In genomic region chr2:153524727-153525126, GRCm38 (mm10) we compare ENCODE assay signal across 32 mouse cellular contexts. TPM values are rescaled to one million over a fixed set of nuclear protein-coding genes. Genes with fewer than 3 reads are reported as not detected.
DNase-seq lines count a peak whose midpoint lies in the region; ATAC-seq and TF ChIP-seq lines count a peak whose summit lies in the region.
"Had no signal": no experiment of that assay in that cellular context is flagged by ENCODE, and none has a peak within 500 bp of the region (broad histone marks: within the 10 kb centered on the region; RNA-seq: fewer than 3 reads in every experiment).

No protein-coding gene starts in this region.

- in situ Hi-C loops in CH12.LX (cut with MboI; ENCODE audit: low pct_ligation_motif_present, low pct_unique_long_range_greater_than_20kb, low sequenced_read_pairs), result no loop called here

- ATAC-seq in liver, embryonic 11.5 days (replicated peaks; ENCODE audit: low FRiP score), result no peak
- ATAC-seq in liver, postnatal 0 days, result no peak
- no peak for ATAC-seq in liver, embryonic 14.5 days (ENCODE audit: insufficient read depth)
- ATAC-seq: forebrain, embryonic 13.5 days; inflammation-experienced regulatory T-cells, adult 6 months; lung, postnatal 0 days had no signal

- no peaks in the 10 kb centered on the region for H3K27me3 ChIP-seq in liver, embryonic 11.5 days (replicated peaks; ENCODE audit: control insufficient read depth, insufficient read depth, low read length)
- H3K27me3 ChIP-seq in liver, postnatal 0 days (ENCODE audit: insufficient read depth, low read length), result peaks cover 6% of the 10 kb centered on the region; the same call in 1 of the 2 replicates
- H3K27me3 ChIP-seq in CH12.LX (replicated peaks), result no peaks in the 10 kb centered on the region
- H3K27me3 ChIP-seq in MEL (ENCODE audit: control insufficient read depth in 1 of 2, insufficient read depth in 2 of 2, low read length in 2 of 2), result no peaks in the 10 kb centered on the region
- H3K27me3 ChIP-seq in liver, embryonic 14.5 days (ENCODE audit: control insufficient read depth, insufficient read depth, low read length), result no peaks in the 10 kb centered on the region

- TF ChIP-seq EP300 in liver, postnatal 0 days (IDR thresholded peaks at IDR 0.05; ENCODE audit: low read depth), result no peak
- TF ChIP-seq EP300 in CH12.LX (IDR thresholded peaks at IDR 0.05; ENCODE audit: low read length), result no peak
- TF ChIP-seq EP300 in MEL (IDR thresholded peaks at IDR 0.05; ENCODE audit: low read depth in 1 of 2, low read length in 2 of 2), result no peak
- no peak for TF ChIP-seq EP300 in liver, embryonic 14.5 days (IDR thresholded peaks at IDR 0.05; ENCODE audit: low read depth)

- H3K79me2 ChIP-seq in CH12.LX (replicated peaks; ENCODE audit: control insufficient read depth, extremely low read depth, insufficient read depth, poor library complexity, severe bottlenecking) (no peaks in the 10 kb centered on the region), MEL (ENCODE audit: control insufficient read depth, insufficient read depth, low read length, poor library complexity) (peaks cover 12% of the 10 kb centered on the region)

- TF ChIP-seq CTCF in liver, postnatal 0 days (IDR thresholded peaks at IDR 0.05; ENCODE audit: low read depth), result no peak
- TF ChIP-seq CTCF in CH12.LX (conservative IDR thresholded peaks at IDR 0.05 in 1 of 2, IDR thresholded peaks at IDR 0.05 in 1 of 2; ENCODE audit: low read depth in 2 of 2, low read length in 2 of 2), result no peak
- TF ChIP-seq CTCF in MEL (IDR thresholded peaks at IDR 0.05 in 2 of 3, conservative IDR thresholded peaks at IDR 0.05 in 1 of 3; ENCODE audit: control insufficient read depth in 1 of 3, insufficient read depth in 1 of 3, low read depth in 2 of 3, low read length in 3 of 3, poor library complexity in 1 of 3, severe bottlenecking in 1 of 3), result no peak
- TF ChIP-seq CTCF in liver, embryonic 14.5 days (IDR thresholded peaks at IDR 0.05; ENCODE audit: low read depth), result no peak

- peak overlapping the region; percentile 95; the same call in 1 of the 2 replicates for H3K27ac ChIP-seq in liver, embryonic 11.5 days (ENCODE audit: low read depth, low read length)
- H3K27ac ChIP-seq in liver, postnatal 0 days (ENCODE audit: low read depth), result no peak overlapping the region
- H3K27ac ChIP-seq in CH12.LX (ENCODE audit: insufficient read depth, low read depth) (peak overlapping the region; percentile 12; the same call in 1 of the 2 replicates), MEL (ENCODE audit: control insufficient read depth, low read depth, low read length) (no peak overlapping the region)
- H3K27ac ChIP-seq in liver, embryonic 14.5 days, result peak overlapping the region; percentile 81
- H3K27ac ChIP-seq: embryonic facial prominence, embryonic 13.5 days; forebrain, embryonic 13.5 days; gastrocnemius, adult 2 months; hindbrain, embryonic 14.5 days; macrophage had no signal

- 53% methylated on average over 2 of the region's 2 CpGs for whole genome bisulfite sequencing in liver, embryonic 11.5 days
- WGBS in liver, postnatal 0 days (ENCODE audit: insufficient replicate concordance), result 66% methylated on average over 2 of the region's 2 CpGs
- 39% methylated on average over 2 of the region's 2 CpGs for WGBS in liver, embryonic 14.5 days (ENCODE audit: insufficient replicate concordance)

- DNase-seq in liver, embryonic 11.5 days (ENCODE audit: low spot score), result no peak
- DNase-seq in liver, postnatal 0 days, result no peak
- DNase-seq in CH12.LX (ENCODE audit: extremely low read depth), result no peak
- no peak for DNase-seq in MEL (ENCODE audit: low read depth, low spot score)
- DNase-seq in liver, embryonic 14.5 days (ENCODE audit: low read depth in 3 of 3, low spot score in 3 of 3), result no peak
- no peak for DNase-seq in urinary bladder, adult 2 months (ENCODE audit: low spot score)
- no peak for DNase-seq in spleen, adult 12 weeks (ENCODE audit: low spot score)
- DNase-seq: adrenal gland, postnatal 10 days; cerebellum, adult 2 months; cerebellum, postnatal 25 days; gastrocnemius, adult 2 months; heart, postnatal 14 days; kidney, adult 9 months; kidney, postnatal 14 days; midbrain, embryonic 14.5 days had no signal

- peaks cover 80% of the 10 kb centered on the region for H3K4me1 ChIP-seq in liver, embryonic 11.5 days (replicated peaks; ENCODE audit: control insufficient read depth, insufficient read depth, low read length)
- H3K4me1 ChIP-seq in liver, postnatal 0 days (ENCODE audit: insufficient read depth), result peaks cover 46% of the 10 kb centered on the region
- peaks cover 37 to 80% of the 10 kb centered on the region in 2 experiments for H3K4me1 ChIP-seq in CH12.LX (ENCODE audit: control insufficient read depth in 1 of 2, insufficient read depth in 2 of 2)
- H3K4me1 ChIP-seq in MEL (ENCODE audit: control insufficient read depth in 1 of 2, insufficient read depth in 2 of 2, low read length in 2 of 2), result peaks cover 20 to 42% of the 10 kb centered on the region in 2 experiments
- H3K4me1 ChIP-seq in liver, embryonic 14.5 days (replicated peaks; ENCODE audit: control insufficient read depth in 2 of 2, insufficient read depth in 2 of 2, low read length in 1 of 2), result peaks cover 67 to 69% of the 10 kb centered on the region in 2 experiments

- H3K36me3 ChIP-seq in liver, embryonic 11.5 days (ENCODE audit: control insufficient read depth, insufficient read depth, low read length), result no peaks in the 10 kb centered on the region
- H3K36me3 ChIP-seq in liver, postnatal 0 days (replicated peaks; ENCODE audit: insufficient read depth, low read length), result no peaks in the 10 kb centered on the region
- peaks cover 0 to 2% of the 10 kb centered on the region in 2 experiments for H3K36me3 ChIP-seq in CH12.LX (replicated peaks in 1 of 2; ENCODE audit: control insufficient read depth in 1 of 2, insufficient read depth in 1 of 2, low read length in 1 of 2)
- peaks cover 0 to 35% of the 10 kb centered on the region in 2 experiments; a peak in 2 of 4 replicates for H3K36me3 ChIP-seq in MEL (ENCODE audit: control insufficient read depth in 1 of 2, insufficient read depth in 2 of 2, low read length in 2 of 2)
- no peaks in the 10 kb centered on the region for H3K36me3 ChIP-seq in liver, embryonic 14.5 days (replicated peaks; ENCODE audit: control insufficient read depth, insufficient read depth, low read depth)
- H3K36me3 ChIP-seq: embryonic facial prominence, embryonic 13.5 days; limb, embryonic 10.5 days had no signal

- no peaks in the 10 kb centered on the region for H3K9me3 ChIP-seq in liver, embryonic 11.5 days (ENCODE audit: control insufficient read depth, low read length)
- no peaks in the 10 kb centered on the region for H3K9me3 ChIP-seq in liver, postnatal 0 days (ENCODE audit: low read length)
- no peaks in the 10 kb centered on the region for H3K9me3 ChIP-seq in CH12.LX (replicated peaks; ENCODE audit: low read length)
- no peaks in the 10 kb centered on the region for H3K9me3 ChIP-seq in MEL (replicated peaks; ENCODE audit: insufficient read depth, low read length)
- H3K9me3 ChIP-seq in liver, embryonic 14.5 days (ENCODE audit: control insufficient read depth, low read length), result no peaks in the 10 kb centered on the region
- H3K9me3 ChIP-seq: embryonic facial prominence, embryonic 13.5 days; forebrain, embryonic 13.5 days; limb, embryonic 10.5 days had no signal

- TF ChIP-seq POLR2A in CH12.LX (IDR thresholded peaks at IDR 0.05; ENCODE audit: low read depth, low read length) (no peak), MEL (IDR thresholded peaks at IDR 0.05; ENCODE audit: control insufficient read depth in 1 of 2, insufficient read depth in 1 of 2, low read depth in 1 of 2, low read length in 2 of 2, poor library complexity in 1 of 2) (no peak)

- TF ChIP-seq RAD21 in CH12.LX (IDR thresholded peaks at IDR 0.05; ENCODE audit: low read depth, low read length) (no peak), MEL (IDR thresholded peaks at IDR 0.05; ENCODE audit: low read depth, low read length) (no peak)

- H3K4me2 ChIP-seq in liver, embryonic 11.5 days, result no peak overlapping the region
- H3K4me2 ChIP-seq in liver, postnatal 0 days (ENCODE audit: low read depth, low read length), result no peak overlapping the region
- H3K4me2 ChIP-seq in CH12.LX (ENCODE audit: insufficient read depth, low read depth, poor library complexity, severe bottlenecking), result no peak overlapping the region
- H3K4me2 ChIP-seq in liver, embryonic 14.5 days (ENCODE audit: low read depth), result no peak overlapping the region; the same call in 1 of the 2 replicates
- H3K4me2 ChIP-seq: embryonic facial prominence, embryonic 13.5 days; forebrain, embryonic 13.5 days; hindbrain, embryonic 14.5 days had no signal

- no peak overlapping the region for H3K9ac ChIP-seq in liver, embryonic 11.5 days (ENCODE audit: low read depth, low read length)
- no peak overlapping the region for H3K9ac ChIP-seq in liver, postnatal 0 days (replicated peaks)
- H3K9ac ChIP-seq in CH12.LX (ENCODE audit: insufficient read depth, low read depth) (no peak overlapping the region), MEL (ENCODE audit: control insufficient read depth, low read depth, low read length, poor library complexity, severe bottlenecking) (no peak overlapping the region)
- no peak overlapping the region; the same call in 1 of the 2 replicates for H3K9ac ChIP-seq in liver, embryonic 14.5 days (replicated peaks)
- H3K9ac ChIP-seq: embryonic facial prominence, embryonic 13.5 days; forebrain, embryonic 13.5 days; hindbrain, embryonic 14.5 days had no signal

- no peak overlapping the region for H3K4me3 ChIP-seq in liver, embryonic 11.5 days (ENCODE audit: low read depth, low read length)
- no peak overlapping the region for H3K4me3 ChIP-seq in liver, postnatal 0 days (ENCODE audit: low read depth, low read length)
- H3K4me3 ChIP-seq in CH12.LX (replicated peaks in 1 of 3; ENCODE audit: low read depth in 2 of 3, low read length in 2 of 3, poor library complexity in 1 of 3) (no peak overlapping the region), MEL (ENCODE audit: control insufficient read depth in 1 of 2, insufficient read depth in 1 of 2, low read depth in 2 of 2, low read length in 2 of 2) (no peak overlapping the region)
- H3K4me3 ChIP-seq in liver, embryonic 14.5 days (ENCODE audit: insufficient read depth in 1 of 2, low read depth in 2 of 2, low read length in 2 of 2), result no peak overlapping the region
- H3K4me3 ChIP-seq: embryonic facial prominence, embryonic 13.5 days; forebrain, embryonic 13.5 days; gastrocnemius, adult 2 months; limb, embryonic 10.5 days had no signal

- dilution Hi-C loops in CH12.LX (cut with MboI; ENCODE audit: extremely low pct_ligation_motif_present, extremely low pct_unique_long_range_greater_than_20kb, low sequenced_read_pairs), result no loop called here

RNA-seq across cellular contexts. Expression of gene Nol4l, which starts 5.0 kb away (rescaled TPM):
- polyA plus RNA-seq in liver, embryonic 11.5 days (2014; fragmentation: Nextera tagmentation; extraction: Ambion mirVana), result 14.1 and 15.8 TPM in 2 replicates
- polyA plus RNA-seq in liver, postnatal 0 days (2015; fragmentation: Nextera tagmentation; extraction: Ambion mirVana), result 1.7 and 1.9 TPM in 2 replicates
- total RNA-seq in CH12.LX (2012; rRNA removed), result 3.5 and 3.7 TPM in 2 replicates
- total RNA-seq in CH12.LX (2014; rRNA removed), result 1.0 and 1.3 TPM in 2 replicates
- 1.9 and 3.5 TPM in 2 replicates for polyA plus RNA-seq in CH12.LX (2012; ENCODE audit: insufficient read length, low read depth)
- total RNA-seq in MEL (2012; rRNA removed), result 4.4 and 4.5 TPM in 2 replicates
- polyA plus RNA-seq in MEL (2012; ENCODE audit: insufficient read depth in 1 of 2, insufficient read length in 2 of 2, low read depth in 1 of 2, low replicate concordance in 2 of 2, missing spikeins in 1 of 2), result 1 to 10 TPM in 1 of 2 experiments, not detected in 1; 7.1 TPM
- polyA plus RNA-seq in liver, embryonic 14.5 days (2012; rRNA removed), result 5.7 and 6.0 TPM in 2 replicates
- polyA plus RNA-seq in liver, embryonic 14.5 days (2014; fragmentation: Nextera tagmentation; extraction: Ambion mirVana), result 3.7 and 4.4 TPM in 2 replicates
- 11.7 and 15.8 TPM in 2 replicates for polyA plus RNA-seq in urinary bladder, adult 2 months (2012; rRNA removed)

RNA-seq across cellular contexts. Expression of gene 4930404H24Rik, which starts 32.1 kb away (rescaled TPM):
- not detected in 2 replicates for polyA plus RNA-seq in liver, embryonic 11.5 days (2014; fragmentation: Nextera tagmentation; extraction: Ambion mirVana)
- polyA plus RNA-seq in liver, postnatal 0 days (2015; fragmentation: Nextera tagmentation; extraction: Ambion mirVana), result not detected in 2 replicates
- total RNA-seq in CH12.LX (2012; rRNA removed) (not detected in 2 replicates), CH12.LX (2014; rRNA removed) (not detected in 2 replicates), MEL (2012; rRNA removed) (not detected in 2 replicates)
- polyA plus RNA-seq in CH12.LX (2012; ENCODE audit: insufficient read length, low read depth) (not detected in 2 replicates), MEL (2012; ENCODE audit: insufficient read depth in 1 of 2, insufficient read length in 2 of 2, low read depth in 1 of 2, low replicate concordance in 2 of 2, missing spikeins in 1 of 2) (under 1 TPM in 1 of 2 experiments, not detected in 1; 0.24 TPM)
- polyA plus RNA-seq in liver, embryonic 14.5 days (2012; rRNA removed), result not detected in 2 replicates
- polyA plus RNA-seq in liver, embryonic 14.5 days (2014; fragmentation: Nextera tagmentation; extraction: Ambion mirVana), result not detected in 2 replicates
- polyA plus RNA-seq in urinary bladder, adult 2 months (2012; rRNA removed), result not detected in 2 replicates
- total RNA-seq: adrenal gland, postnatal 10 days; gastrocnemius, adult 2 months; gastrocnemius, postnatal 4 days; heart, postnatal 14 days; layer of hippocampus, adult 18-20 months; layer of hippocampus, postnatal 14 days; liver, adult 2 months had no signal
- polyA plus RNA-seq: C2C12; cerebellum, adult 2 months; embryonic facial prominence, embryonic 13.5 days; erythroblast, embryonic 14.5 days; forebrain, embryonic 13.5 days; frontal cortex, adult 2 months; heart, embryonic 11.5 days; hindbrain, embryonic 14.5 days; inflammation-experienced regulatory T-cells, adult 6 months; limb, embryonic 10.5 days; liver, adult 2 months; lung, postnatal 0 days; macrophage; midbrain, embryonic 14.5 days; neural tube, embryonic 14.5 days; small intestine, adult 2 months had no signal

Comparison
In these comparisons a context has a peak if more than half of its experiments do, and no peak if none do; other contexts are left out.
1. H3K27ac ChIP-seq: peak in liver, embryonic 11.5 days (single experiment), CH12.LX (single experiment) and liver, embryonic 14.5 days (single experiment); none in liver, postnatal 0 days (single experiment) and MEL (single experiment).